Mouse (Mus musculus): ENCODE results near the gene Rpa2. TPM values are rescaled to one million over a fixed set of nuclear protein-coding genes. Genes with fewer than 3 reads are reported as not detected.
A peak's percentile ranks its signal among the peaks of the same experiment; 100 is the strongest.
"Not testable (repeated sequence)": the region's sequence is repeated elsewhere in the genome, so short reads cannot be mapped to it uniquely, and the experiment has no call there.

Gene Rpa2
- polyA plus RNA-seq, 1 experiment = 18.0 TPM

DNA sequence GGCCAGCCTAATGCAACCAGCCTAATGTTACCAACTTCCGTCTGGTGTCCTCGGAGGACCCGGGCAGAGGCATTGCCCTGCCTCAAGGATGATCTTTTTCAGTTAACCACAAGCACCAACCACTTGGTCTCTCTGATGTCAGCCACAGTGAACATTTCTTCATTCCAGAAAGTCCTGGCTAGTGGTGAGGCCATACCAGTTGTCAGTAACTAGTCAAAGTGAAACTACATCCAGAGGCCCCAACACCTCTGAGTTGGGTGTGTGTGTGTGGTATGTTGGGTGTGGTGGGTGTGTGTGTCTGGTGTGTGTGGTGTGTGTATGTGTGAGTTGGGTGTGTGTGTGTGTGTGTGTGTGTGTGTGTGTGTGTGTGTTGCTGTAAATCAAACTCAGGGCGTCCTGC, 19.4 kb upstream of the Rpa2 start:
- H3K27ac ChIP-seq (ENCODE audit: control insufficient read depth, insufficient read depth, low read depth, low read length) = no peak overlapping the region
- H3K4me1 ChIP-seq (ENCODE audit: control insufficient read depth, insufficient read depth, low read length) = no peaks in the 10 kb centered on the region; the same call in 1 of the 2 replicates
- no peaks in the 10 kb centered on the region for H3K36me3 ChIP-seq (ENCODE audit: control insufficient read depth, insufficient read depth, low read length)
- H3K4me3 ChIP-seq (ENCODE audit: control insufficient read depth, low read depth, low read length) = no peak overlapping the region
- no peak for TF ChIP-seq POLR2A (IDR thresholded peaks at IDR 0.05; ENCODE audit: control insufficient read depth, low read depth, low read length)
- TF ChIP-seq CTCF (IDR thresholded peaks at IDR 0.05; ENCODE audit: control insufficient read depth, insufficient read depth, insufficient replicate concordance, low read depth, low read length) = no peak
- no peaks in the 10 kb centered on the region for H3K27me3 ChIP-seq (ENCODE audit: control insufficient read depth, insufficient read depth, low read length)

GRCm38 (mm10) chr4:132749258-132749982, 18.7 kb upstream of the Rpa2 start:
- Histone ChIP-seq H3K4me3 (ENCODE audit: control insufficient read depth, low read depth, low read length) (no peak overlapping the region), H3K27ac (ENCODE audit: control insufficient read depth, insufficient read depth, low read depth, low read length) (no peak overlapping the region), H3K36me3 (ENCODE audit: control insufficient read depth, insufficient read depth, low read length) (no peaks in the 10 kb centered on the region), H3K27me3 (ENCODE audit: control insufficient read depth, insufficient read depth, low read length) (no peaks in the 10 kb centered on the region), H3K4me1 (ENCODE audit: control insufficient read depth, insufficient read depth, low read length) (no peaks in the 10 kb centered on the region; the same call in 1 of the 2 replicates)
- TF ChIP-seq CTCF (IDR thresholded peaks at IDR 0.05; ENCODE audit: control insufficient read depth, insufficient read depth, insufficient replicate concordance, low read depth, low read length) (no peak), POLR2A (IDR thresholded peaks at IDR 0.05; ENCODE audit: control insufficient read depth, low read depth, low read length) (no peak)

DNA sequence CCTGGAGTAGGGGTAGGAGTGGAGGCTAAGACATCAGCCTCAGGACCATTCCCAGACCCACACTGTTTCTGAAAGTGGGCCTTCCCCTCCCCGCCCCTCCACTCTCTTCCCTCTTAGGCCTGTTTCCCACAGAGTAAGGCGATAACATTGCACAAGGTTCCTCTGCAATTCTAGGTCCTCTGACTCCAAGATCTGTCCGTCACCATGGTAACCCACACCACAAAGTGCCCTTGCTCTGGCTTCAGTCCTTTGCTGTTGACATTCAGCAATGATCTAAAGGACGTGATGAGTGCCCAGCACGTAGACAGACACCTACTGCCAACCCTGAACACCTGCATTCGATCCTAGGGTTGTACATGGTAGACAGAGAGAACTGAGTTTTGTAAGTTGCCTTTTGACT, 15.1 kb upstream of the Rpa2 start:
- Histone ChIP-seq H3K4me1 (ENCODE audit: control insufficient read depth, insufficient read depth, low read length) (peaks cover 2% of the 10 kb centered on the region), H3K27me3 (ENCODE audit: control insufficient read depth, insufficient read depth, low read length) (no peaks in the 10 kb centered on the region), H3K36me3 (ENCODE audit: control insufficient read depth, insufficient read depth, low read length) (no peaks in the 10 kb centered on the region), H3K4me3 (ENCODE audit: control insufficient read depth, low read depth, low read length) (no peak overlapping the region), H3K27ac (ENCODE audit: control insufficient read depth, insufficient read depth, low read depth, low read length) (no peak overlapping the region)
- TF ChIP-seq CTCF (IDR thresholded peaks at IDR 0.05; ENCODE audit: control insufficient read depth, insufficient read depth, insufficient replicate concordance, low read depth, low read length) (no peak), POLR2A (IDR thresholded peaks at IDR 0.05; ENCODE audit: control insufficient read depth, low read depth, low read length) (no peak)

- Histone ChIP-seq H3K4me1 (ENCODE audit: control insufficient read depth, insufficient read depth, low read length) (peaks cover 2% of the 10 kb centered on the region), H3K27ac (ENCODE audit: control insufficient read depth, insufficient read depth, low read depth, low read length) (no peak within 1 kb of the TSS), H3K36me3 (ENCODE audit: control insufficient read depth, insufficient read depth, low read length) (no peaks in the 10 kb centered on the region), H3K27me3 (ENCODE audit: control insufficient read depth, insufficient read depth, low read length) (no peaks in the 10 kb centered on the region), H3K4me3 (ENCODE audit: control insufficient read depth, low read depth, low read length) (peak within 1 kb of the TSS; percentile 78)
- TF ChIP-seq POLR2A (IDR thresholded peaks at IDR 0.05; ENCODE audit: control insufficient read depth, low read depth, low read length) (no peak), CTCF (IDR thresholded peaks at IDR 0.05; ENCODE audit: control insufficient read depth, insufficient read depth, insufficient replicate concordance, low read depth, low read length) (peak; percentile 54; the same call in 1 of the 2 replicates)
Measured at GRCm38 (mm10) chr4:132756974-132757373, 11.2 kb upstream of the Rpa2 start, which contains the start of gene Smpdl3b. Smpdl3b (minus strand) TSS chr4:132757252.

DNA sequence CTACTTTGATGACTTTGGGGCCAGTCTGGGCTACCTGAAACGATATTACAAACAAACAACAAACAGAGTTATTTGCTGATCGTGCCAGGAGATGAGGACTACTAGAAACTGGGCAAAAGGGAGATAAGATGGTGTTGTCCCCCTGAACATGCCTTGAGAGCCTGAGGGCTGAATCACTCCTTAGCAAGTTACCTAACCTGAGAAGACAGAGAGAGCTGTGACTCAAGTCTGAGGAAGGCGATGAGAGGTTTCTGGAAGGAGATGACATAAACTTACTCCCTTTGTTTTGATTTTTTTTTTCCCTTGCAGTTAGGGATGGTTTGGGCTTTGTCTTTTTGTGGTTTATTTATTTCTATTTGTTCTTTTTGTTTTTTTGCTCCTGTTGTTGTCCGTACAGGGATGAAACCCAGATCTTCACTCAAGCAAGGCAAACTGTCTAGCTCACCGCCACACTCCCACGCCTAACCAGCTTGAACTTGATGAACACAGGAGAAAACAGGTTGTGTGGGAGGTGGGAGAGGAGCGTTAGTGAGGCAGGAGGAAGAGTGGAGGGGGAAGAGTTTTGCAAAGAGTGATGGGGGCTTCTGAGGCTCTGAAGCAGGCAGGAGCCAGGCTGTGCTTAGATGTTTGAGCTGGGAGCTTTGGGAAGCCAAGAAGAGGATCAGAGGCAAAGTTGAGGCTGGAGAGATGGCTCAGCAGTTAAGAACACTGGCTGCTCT, 10.3 kb upstream of the Rpa2 start:
- peaks cover 2% of the 10 kb centered on the region for H3K4me1 ChIP-seq (ENCODE audit: control insufficient read depth, insufficient read depth, low read length)
- H3K27me3 ChIP-seq (ENCODE audit: control insufficient read depth, insufficient read depth, low read length) = no peaks in the 10 kb centered on the region
- no peaks in the 10 kb centered on the region for H3K36me3 ChIP-seq (ENCODE audit: control insufficient read depth, insufficient read depth, low read length)
- H3K27ac ChIP-seq (ENCODE audit: control insufficient read depth, insufficient read depth, low read depth, low read length) = no peak overlapping the region
- TF ChIP-seq CTCF (IDR thresholded peaks at IDR 0.05; ENCODE audit: control insufficient read depth, insufficient read depth, insufficient replicate concordance, low read depth, low read length) = no peak
- TF ChIP-seq POLR2A (IDR thresholded peaks at IDR 0.05; ENCODE audit: control insufficient read depth, low read depth, low read length) = no peak
- H3K4me3 ChIP-seq (ENCODE audit: control insufficient read depth, low read depth, low read length) = no peak overlapping the region

- no peak for TF ChIP-seq POLR2A (IDR thresholded peaks at IDR 0.05; ENCODE audit: control insufficient read depth, low read depth, low read length)
- no peak for TF ChIP-seq CTCF (IDR thresholded peaks at IDR 0.05; ENCODE audit: control insufficient read depth, insufficient read depth, insufficient replicate concordance, low read depth, low read length)
- Histone ChIP-seq H3K4me3 (ENCODE audit: control insufficient read depth, low read depth, low read length) (no peak overlapping the region), H3K27ac (ENCODE audit: control insufficient read depth, insufficient read depth, low read depth, low read length) (no peak overlapping the region), H3K27me3 (ENCODE audit: control insufficient read depth, insufficient read depth, low read length) (no peaks in the 10 kb centered on the region), H3K4me1 (ENCODE audit: control insufficient read depth, insufficient read depth, low read length) (peaks cover 2% of the 10 kb centered on the region), H3K36me3 (ENCODE audit: control insufficient read depth, insufficient read depth, low read length) (no peaks in the 10 kb centered on the region)
Measured at GRCm38 (mm10) chr4:132760296-132760695, 7.8 kb upstream of the Rpa2 start.

DNA sequence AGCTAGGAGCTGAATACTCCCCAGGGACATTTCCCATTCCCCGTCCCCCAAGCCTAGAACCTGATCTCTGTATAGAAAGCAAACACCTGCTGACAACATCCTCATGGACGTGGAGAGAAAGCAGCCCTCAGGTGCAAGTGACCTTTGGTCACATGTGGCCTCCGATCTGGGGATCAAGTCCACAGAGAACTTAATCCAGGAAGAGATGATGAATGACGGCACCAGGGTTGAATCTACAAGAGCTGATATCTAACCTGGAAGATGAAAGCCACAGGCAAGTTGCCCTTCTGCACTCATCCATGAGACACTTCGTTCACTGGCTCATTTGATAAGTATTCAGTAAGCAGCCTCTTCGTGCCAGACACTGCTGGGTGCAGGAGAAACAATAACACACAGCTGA, 5.5 kb upstream of the Rpa2 start:
- no peaks in the 10 kb centered on the region for H3K27me3 ChIP-seq (ENCODE audit: control insufficient read depth, insufficient read depth, low read length)
- TF ChIP-seq CTCF (IDR thresholded peaks at IDR 0.05; ENCODE audit: control insufficient read depth, insufficient read depth, insufficient replicate concordance, low read depth, low read length) (no peak), POLR2A (IDR thresholded peaks at IDR 0.05; ENCODE audit: control insufficient read depth, low read depth, low read length) (no peak)
- H3K36me3 ChIP-seq (ENCODE audit: control insufficient read depth, insufficient read depth, low read length) = no peaks in the 10 kb centered on the region
- H3K27ac ChIP-seq (ENCODE audit: control insufficient read depth, insufficient read depth, low read depth, low read length) = no peak overlapping the region
- H3K4me3 ChIP-seq (ENCODE audit: control insufficient read depth, low read depth, low read length) = no peak overlapping the region
- no peaks in the 10 kb centered on the region for H3K4me1 ChIP-seq (ENCODE audit: control insufficient read depth, insufficient read depth, low read length)

DNA sequence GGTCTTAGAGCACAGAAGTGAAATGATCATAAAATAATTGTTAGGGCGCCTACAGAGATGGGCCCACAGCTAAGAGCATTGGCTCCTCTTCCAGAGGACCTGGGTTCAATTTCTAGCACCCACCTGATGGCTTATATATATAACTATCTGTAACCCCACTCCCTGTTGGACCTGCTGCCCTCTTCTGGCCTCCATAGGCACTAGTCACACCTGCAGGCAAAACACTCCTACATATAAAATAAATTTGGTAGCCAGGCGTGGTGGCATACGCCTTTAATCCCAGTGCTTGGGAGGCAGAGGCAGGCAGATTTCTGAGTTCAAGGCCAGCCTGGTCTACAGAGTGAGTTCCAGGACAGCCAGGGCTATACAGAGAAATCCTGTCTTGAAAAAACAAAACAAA, 5.0 kb upstream of the Rpa2 start:
- not testable (repeated sequence) for H3K27me3 ChIP-seq (ENCODE audit: control insufficient read depth, insufficient read depth, low read length); H3K27ac ChIP-seq (ENCODE audit: control insufficient read depth, insufficient read depth, low read depth, low read length)

More for the DNA sequence above, 5.0 kb upstream of the Rpa2 start:
- H3K36me3 ChIP-seq (ENCODE audit: control insufficient read depth, insufficient read depth, low read length); H3K4me1 ChIP-seq (ENCODE audit: control insufficient read depth, insufficient read depth, low read length); H3K4me3 ChIP-seq (ENCODE audit: control insufficient read depth, low read depth, low read length): not testable (repeated sequence)
